Mouse (Mus musculus) ES-Bruce4 (cell line): ENCODE results near the gene Prr5. TPM values are rescaled to one million over a fixed set of nuclear protein-coding genes. Genes with fewer than 3 reads are reported as not detected.

ENCODE experiments used
- H3K27ac ChIP-seq: 2 replicates; pipeline ENCODE4 v1.5.1; 2012; ENCODE audit warnings: low read length, inconsistent platforms; ENCODE audit not compliant: insufficient read depth
- H3K27me3 ChIP-seq: 2 replicates; pipeline ENCODE4 v1.6.1; 2012; ENCODE audit warnings: mild to moderate bottlenecking, low read length, inconsistent platforms; ENCODE audit not compliant: control insufficient read depth, poor library complexity, insufficient read depth, severe bottlenecking
- H3K36me3 ChIP-seq: 2 replicates; pipeline ENCODE4 v1.6.1; 2012; ENCODE audit warnings: inconsistent platforms, mild to moderate bottlenecking, low read length, moderate library complexity; ENCODE audit not compliant: control insufficient read depth, poor library complexity, insufficient read depth, severe bottlenecking
- H3K4me1 ChIP-seq: one replicate; pipeline ENCODE4 v1.8.1; 2011; ENCODE audit warnings: low read length; ENCODE audit not compliant: control insufficient read depth, insufficient read depth
- H3K4me3 ChIP-seq: 2 replicates; pipeline ENCODE4 v1.5.1; 2011; ENCODE audit warnings: low read depth, mild to moderate bottlenecking, low read length
- H3K9ac ChIP-seq: 2 replicates; pipeline ENCODE4 v1.6.1; 2012; ENCODE audit warnings: low read depth, mild to moderate bottlenecking, inconsistent platforms; ENCODE audit not compliant: poor library complexity, severe bottlenecking
- H3K9me3 ChIP-seq: replicated peaks from 2 replicates; pipeline ENCODE4 v1.6.1; 2012; ENCODE audit warnings: mild to moderate bottlenecking, low read length, inconsistent platforms; ENCODE audit not compliant: control insufficient read depth, poor library complexity, insufficient read depth, severe bottlenecking
- CTCF ChIP-seq: IDR thresholded peaks from one replicate; pipeline ENCODE4 v1.8.1; 2011; ENCODE audit warnings: low read depth, low read length
- EP300 ChIP-seq: IDR thresholded peaks from 2 replicates; pipeline ENCODE4 v1.6.1; 2011; ENCODE audit warnings: low read depth, low read length; ENCODE audit not compliant: insufficient read depth
- POLR2A ChIP-seq: IDR thresholded peaks from one replicate; pipeline ENCODE4 v1.8.1; 2011; ENCODE audit warnings: low read length; ENCODE audit not compliant: insufficient read depth
- polyA plus RNA-seq: library from polyadenylated mRNA; stranded (reverse); fragments of >200 nt; gene quantifications from 2 replicates; pipeline ENCODE4 v1.2.4, GENCODE M21; 2011; ENCODE audit warnings: low read depth; ENCODE audit not compliant: missing spikeins, insufficient read depth, insufficient read length

Gene Prr5
- polyA plus RNA-seq, 1 experiment, result 17.3 TPM

DNA sequence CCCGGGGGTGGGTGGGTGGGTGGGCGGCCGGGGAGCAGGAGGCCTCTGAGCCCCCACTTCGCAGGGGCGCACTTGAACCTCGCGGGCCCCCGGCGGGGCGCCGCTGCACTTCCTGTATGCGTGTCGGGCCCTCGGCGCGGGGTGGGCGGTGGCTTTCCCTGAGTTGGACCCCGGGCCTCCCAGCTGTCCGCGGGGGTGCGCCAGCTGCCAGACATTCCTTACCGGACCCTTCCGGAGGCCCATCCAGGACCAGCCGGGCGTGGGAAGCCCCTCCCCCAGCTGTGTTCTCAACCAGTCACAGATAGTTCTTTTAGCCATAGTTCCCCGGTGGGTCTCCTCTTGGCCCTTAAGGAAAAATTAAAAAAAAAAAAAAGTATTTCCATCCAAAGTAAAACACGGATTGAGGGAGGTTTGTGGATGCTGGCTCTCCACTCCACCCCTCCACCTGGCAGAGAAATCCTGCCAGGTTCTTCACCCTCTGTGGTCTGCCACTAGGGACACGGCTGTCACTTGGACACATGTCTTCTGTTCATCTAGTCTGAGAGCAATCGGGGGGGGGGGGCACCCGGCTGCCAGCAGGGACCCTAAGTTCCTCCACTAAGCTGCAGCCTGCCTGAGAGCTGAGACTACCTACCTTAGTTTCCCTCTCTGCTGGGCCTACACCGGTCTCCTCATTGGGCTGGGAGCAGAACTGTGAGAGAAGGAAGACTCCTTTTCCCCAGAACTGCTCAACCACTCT is 12.2 kb downstream of the Prr5 start:
- H3K36me3 ChIP-seq, result no peaks in the 10 kb centered on the region
- H3K4me1 ChIP-seq, result peaks cover 3% of the 10 kb centered on the region
- H3K9ac ChIP-seq, result peak overlapping the region; percentile 89
- H3K27ac ChIP-seq, result no peak overlapping the region
- no peaks in the 10 kb centered on the region for H3K9me3 ChIP-seq
- no peak for TF ChIP-seq EP300
- TF ChIP-seq POLR2A, result no peak
- H3K4me3 ChIP-seq, result peak overlapping the region; percentile 76
- no peaks in the 10 kb centered on the region for H3K27me3 ChIP-seq

DNA sequence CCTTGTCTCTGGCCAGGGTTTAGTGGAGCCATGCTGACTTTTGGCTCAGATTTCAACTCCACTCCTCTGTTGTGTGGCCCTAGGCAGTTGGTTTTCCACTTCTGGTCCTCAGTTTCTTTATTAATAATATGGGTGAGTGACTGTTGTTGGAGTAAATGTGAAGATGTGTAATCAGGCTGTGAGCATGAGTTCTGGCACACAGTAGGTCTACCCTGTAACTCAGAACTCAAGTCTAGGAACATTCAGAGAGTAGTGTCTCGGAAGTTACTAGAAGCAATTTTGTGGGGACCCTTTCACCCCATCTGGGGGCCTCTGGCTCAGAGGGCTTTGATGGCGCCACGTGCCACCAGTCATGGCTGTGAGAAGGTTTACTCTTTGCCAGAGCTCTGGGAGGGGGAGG is 12.8 kb downstream of the Prr5 start:
- H3K27me3 ChIP-seq, result no peaks in the 10 kb centered on the region
- peaks cover 3% of the 10 kb centered on the region for H3K4me1 ChIP-seq
- no peaks in the 10 kb centered on the region for H3K9me3 ChIP-seq
- no peaks in the 10 kb centered on the region for H3K36me3 ChIP-seq
- H3K9ac ChIP-seq, result 0 out of 2 replicates have a peak overlapping the region, but pooled peaks have one; percentile 89
- TF ChIP-seq EP300 (no peak), CTCF (no peak), POLR2A (no peak)
- no peak overlapping the region for H3K27ac ChIP-seq
- peak overlapping the region; percentile 76; the same call in 1 of the 2 replicates for H3K4me3 ChIP-seq

DNA sequence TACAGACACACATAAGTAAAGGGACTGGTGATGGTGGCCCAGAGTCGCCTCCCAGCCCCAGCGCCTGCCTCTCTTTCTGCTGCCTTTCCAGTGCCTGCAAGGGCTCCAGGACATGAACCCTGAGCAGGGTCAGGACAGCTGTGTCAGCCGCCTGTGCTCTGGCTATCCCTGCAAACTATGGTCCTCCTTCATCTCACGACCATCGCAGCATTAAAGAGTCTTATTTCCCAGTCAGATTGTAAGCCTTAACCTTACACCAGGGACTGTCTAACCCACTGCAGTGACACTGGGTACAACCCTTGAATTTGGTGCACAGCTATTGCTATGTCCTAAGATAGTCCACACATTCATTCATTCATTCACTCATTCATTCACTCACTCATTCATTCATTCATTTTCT is 13.4 kb downstream of the Prr5 start:
- peaks cover 5% of the 10 kb centered on the region for H3K4me1 ChIP-seq

DNA sequence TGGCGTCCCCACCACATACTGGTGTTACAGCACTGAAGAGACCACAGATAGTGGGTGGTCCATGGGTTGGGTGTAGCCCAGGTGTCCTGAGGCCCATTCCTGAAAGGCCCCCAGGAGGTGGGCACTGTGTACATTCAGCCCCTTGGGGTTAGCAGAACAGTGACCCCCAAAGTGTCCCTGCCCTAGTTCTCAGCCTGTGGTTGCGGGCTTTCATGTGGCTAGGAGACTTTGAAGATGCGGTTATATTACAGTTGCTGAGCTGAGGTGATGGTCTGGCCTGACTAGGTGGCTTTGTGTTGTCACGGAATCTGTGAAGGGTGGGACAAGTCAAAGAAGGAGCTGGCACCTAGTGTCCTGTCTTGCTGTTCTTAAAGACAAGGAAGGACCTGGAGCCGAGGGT is 15.1 kb downstream of the Prr5 start:
- Histone ChIP-seq H3K27me3 (no peaks in the 10 kb centered on the region), H3K27ac (no peak overlapping the region), H3K9ac (no peak overlapping the region), H3K4me3 (no peak overlapping the region), H3K36me3 (peaks cover 4% of the 10 kb centered on the region; the same call in 1 of the 2 replicates), H3K4me1 (peaks cover 5% of the 10 kb centered on the region), H3K9me3 (no peaks in the 10 kb centered on the region)
- TF ChIP-seq POLR2A, result no peak
- no peak for TF ChIP-seq CTCF
- no peak for TF ChIP-seq EP300

More for the DNA sequence above, 13.4 kb downstream of the Prr5 start:
- TF ChIP-seq CTCF (no peak), POLR2A (no peak), EP300 (no peak)
- no peak overlapping the region for H3K9ac ChIP-seq
- no peaks in the 10 kb centered on the region for H3K9me3 ChIP-seq
- no peaks in the 10 kb centered on the region for H3K27me3 ChIP-seq
- no peak overlapping the region for H3K4me3 ChIP-seq
- no peak overlapping the region for H3K27ac ChIP-seq
- no peaks in the 10 kb centered on the region for H3K36me3 ChIP-seq

DNA sequence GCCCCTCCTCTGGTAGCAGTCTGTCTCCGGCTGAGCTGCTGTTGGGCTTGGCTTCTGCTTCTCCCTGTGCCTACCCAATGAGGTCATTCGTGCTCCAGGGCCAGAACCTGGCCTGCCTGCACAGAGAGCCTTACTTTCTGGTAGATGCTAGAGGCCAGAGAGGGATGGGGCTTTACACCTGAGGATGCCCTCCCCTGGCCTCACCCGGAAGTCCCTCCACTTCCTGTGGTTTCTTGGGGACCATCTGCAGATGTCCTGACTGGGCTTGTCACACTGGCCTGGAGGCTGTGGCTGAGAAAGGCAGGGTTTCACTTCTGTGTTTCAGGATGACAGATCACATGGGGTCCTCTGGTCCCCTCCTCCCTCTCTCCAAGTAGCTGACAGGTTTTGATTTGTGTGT is 16.0 kb downstream of the Prr5 start:
- Histone ChIP-seq H3K9ac (no peak overlapping the region), H3K36me3 (peaks cover 4% of the 10 kb centered on the region; the same call in 1 of the 2 replicates), H3K4me3 (no peak overlapping the region), H3K27me3 (no peaks in the 10 kb centered on the region), H3K27ac (no peak overlapping the region), H3K9me3 (no peaks in the 10 kb centered on the region), H3K4me1 (peaks cover 5% of the 10 kb centered on the region)
- TF ChIP-seq EP300, result no peak
- no peak for TF ChIP-seq POLR2A
- TF ChIP-seq CTCF, result no peak

DNA sequence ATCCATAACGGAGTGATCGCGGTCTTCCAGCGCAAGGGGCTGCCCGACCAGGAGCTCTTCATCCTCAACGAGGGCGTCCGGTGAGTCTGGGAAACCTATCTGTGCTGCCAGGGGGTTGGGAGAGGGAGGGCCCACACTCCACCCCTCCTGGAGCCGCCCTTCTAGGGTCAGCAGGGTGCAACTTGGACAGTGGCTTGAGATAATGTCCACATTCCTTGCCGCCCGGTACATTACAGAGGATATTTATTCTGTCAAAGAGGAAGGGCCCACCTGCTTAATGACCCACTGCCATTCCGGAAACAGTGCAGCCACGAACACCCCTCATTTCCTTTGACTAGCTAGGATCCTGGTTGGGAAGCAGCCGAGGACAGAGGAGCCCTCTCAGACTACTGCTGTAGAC is 18.5 kb downstream of the Prr5 start:
- H3K4me1 ChIP-seq, result peaks cover 5% of the 10 kb centered on the region
- no peaks in the 10 kb centered on the region; the same call in 1 of the 2 replicates for H3K9me3 ChIP-seq
- no peak overlapping the region for H3K9ac ChIP-seq
- no peaks in the 10 kb centered on the region for H3K27me3 ChIP-seq
- no peak overlapping the region for H3K27ac ChIP-seq
- peaks cover 4% of the 10 kb centered on the region; the same call in 1 of the 2 replicates for H3K36me3 ChIP-seq
- H3K4me3 ChIP-seq, result no peak overlapping the region
- TF ChIP-seq POLR2A (no peak), EP300 (no peak)
